Mouse (Mus musculus) heart, postnatal 0 days (tissue): ENCODE data around the gene Snx32.

Experiments
- CTCF ChIP-seq: IDR thresholded peaks from 2 replicates; pipeline ENCODE4 v1.5.1; 2016; ENCODE audit warnings: antibody characterized with exemption, control low read depth, low read depth
- EP300 ChIP-seq: IDR thresholded peaks from 2 replicates; pipeline ENCODE4 v1.6.1; 2016; ENCODE audit warnings: antibody characterized with exemption, low read depth

GRCm38 (mm10) chr19:5530138-5530524, 19.8 kb upstream of the Snx32 start:
- no peak for TF ChIP-seq CTCF
- no peak for TF ChIP-seq EP300
